ENCODE assay signal across 10 mouse cellular contexts in the genomic region with DNA sequence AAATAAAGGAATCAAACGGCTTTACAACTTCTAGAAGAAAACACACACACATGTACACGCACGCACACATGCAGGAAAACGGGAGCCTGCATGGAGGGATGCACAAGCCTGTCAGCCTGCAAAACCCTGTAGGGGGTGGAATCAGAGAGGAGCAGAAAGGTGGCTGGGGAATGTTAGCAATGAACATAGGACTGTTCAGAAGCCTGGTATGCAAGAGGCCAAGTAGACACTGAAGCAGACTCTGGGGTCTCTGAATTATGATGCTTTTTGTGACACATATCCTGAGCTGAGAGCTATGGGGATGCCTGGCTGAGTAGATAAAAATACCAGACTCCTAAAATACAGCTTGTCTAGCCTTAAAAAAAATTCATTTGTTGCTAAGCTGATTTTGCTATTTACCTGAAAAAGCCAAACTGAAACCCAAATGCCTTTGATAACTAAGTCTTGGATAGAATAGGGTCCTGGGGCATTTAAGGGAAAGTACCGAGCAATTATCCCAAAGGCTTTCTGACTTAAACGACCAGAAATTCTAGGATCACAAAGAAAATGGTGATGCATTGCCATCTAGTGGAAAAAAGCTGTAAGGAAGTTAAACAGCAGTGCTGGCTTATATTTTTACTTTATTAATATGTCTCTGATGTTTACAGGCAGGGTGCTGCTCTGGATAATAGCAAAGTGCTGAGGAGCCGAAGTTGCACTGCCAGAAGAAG. TPM values are rescaled to one million over a fixed set of nuclear protein-coding genes. Genes with fewer than 3 reads are reported as not detected.
DNase-seq lines count a peak whose midpoint lies in the region; ATAC-seq and TF ChIP-seq lines count a peak whose summit lies in the region.
"Had no signal": no experiment of that assay in that cellular context is flagged by ENCODE, and none has a peak within 500 bp of the region (broad histone marks: within the 10 kb centered on the region; RNA-seq: fewer than 3 reads in every experiment).

No protein-coding gene starts in this region.

- no peak overlapping the region for H3K9ac ChIP-seq in hindbrain, embryonic 15.5 days
- H3K9ac ChIP-seq in midbrain, embryonic 12.5 days (replicated peaks), result no peak overlapping the region

- 0 out of 2 replicates have a peak overlapping the region, but pooled peaks have one; percentile 7 for H3K4me2 ChIP-seq in hindbrain, embryonic 15.5 days
- no peak overlapping the region for H3K4me2 ChIP-seq in midbrain, embryonic 12.5 days (replicated peaks)

- no peaks in the 10 kb centered on the region for H3K36me3 ChIP-seq in E14TG2a.4 (ENCODE audit: insufficient read depth, low read length)
- H3K36me3 ChIP-seq in hindbrain, embryonic 15.5 days, result no peaks in the 10 kb centered on the region
- no peaks in the 10 kb centered on the region for H3K36me3 ChIP-seq in midbrain, embryonic 12.5 days

- intact Hi-C loops in heart, postnatal 36 days (cut with DNase I), result loop anchor here (1.0 to 5.0 kb wide), 3 partner anchors 18 to 275 kb away; no protein-coding TSS in a partner anchor

- H3K9me3 ChIP-seq in E14TG2a.4 (ENCODE audit: low read length), result no peaks in the 10 kb centered on the region
- H3K9me3 ChIP-seq in hindbrain, embryonic 15.5 days, result no peaks in the 10 kb centered on the region
- no peaks in the 10 kb centered on the region for H3K9me3 ChIP-seq in midbrain, embryonic 12.5 days

- no peak overlapping the region for H3K4me3 ChIP-seq in E14TG2a.4 (replicated peaks; ENCODE audit: low read length)
- H3K4me3 ChIP-seq in hindbrain, embryonic 15.5 days, result no peak overlapping the region
- no peak overlapping the region for H3K4me3 ChIP-seq in midbrain, embryonic 12.5 days

- peak; percentile 60 for TF ChIP-seq CTCF in E14TG2a.4 (conservative IDR thresholded peaks at IDR 0.05; ENCODE audit: low read length)

- H3K27ac ChIP-seq in hindbrain, embryonic 15.5 days (replicated peaks), result no peak overlapping the region
- H3K27ac ChIP-seq in midbrain, embryonic 12.5 days (replicated peaks), result no peak overlapping the region

- 40% methylated on average over 7 of the region's 7 CpGs for WGBS in hindbrain, embryonic 15.5 days
- 45% methylated on average over 7 of the region's 7 CpGs for WGBS in midbrain, embryonic 12.5 days

- peak; percentile 82 for ATAC-seq in hindbrain, embryonic 15.5 days (ENCODE audit: low FRiP score, low read depth)
- ATAC-seq in midbrain, embryonic 12.5 days (ENCODE audit: low FRiP score, low read depth), result peak; percentile 42; the same call in 1 of the 2 replicates

- peak; percentile 7 for DNase-seq in kidney, adult 18-20 months
- no peak for DNase-seq in kidney, adult 11 months
- DNase-seq in cerebellum, adult 8-10 months, result peak; percentile 53
- no peak for DNase-seq in thymus, postnatal 14 days
- DNase-seq in heart, postnatal 36 days, result no peak

- H3K4me1 ChIP-seq in E14TG2a.4 (replicated peaks; ENCODE audit: low read depth, low read length), result peaks cover 13% of the 10 kb centered on the region
- H3K4me1 ChIP-seq in hindbrain, embryonic 15.5 days (replicated peaks), result peaks cover 13% of the 10 kb centered on the region
- H3K4me1 ChIP-seq in midbrain, embryonic 12.5 days, result peaks cover 4% of the 10 kb centered on the region; the same call in 1 of the 2 replicates

- no peaks in the 10 kb centered on the region for H3K27me3 ChIP-seq in E14TG2a.4 (ENCODE audit: insufficient read depth, low read length)
- H3K27me3 ChIP-seq in hindbrain, embryonic 15.5 days, result no peaks in the 10 kb centered on the region
- H3K27me3 ChIP-seq in midbrain, embryonic 12.5 days, result no peaks in the 10 kb centered on the region

RNA-seq across cellular contexts. Expression of a gene that starts 12.4 kb away (rescaled TPM):
- not detected in 2 replicates for polyA plus RNA-seq in hindbrain, embryonic 15.5 days (2015; fragmentation: Nextera tagmentation; extraction: Ambion mirVana)
- polyA plus RNA-seq in midbrain, embryonic 12.5 days (2016; fragmentation: Nextera tagmentation; extraction: Ambion mirVana), result not detected in 2 replicates
- not detected for total RNA-seq in heart, postnatal 36 days (2021)
- total RNA-seq: layer of hippocampus, postnatal 14 days had no signal
- polyA plus RNA-seq: stomach, embryonic 14.5 days had no signal

RNA-seq across cellular contexts. Expression of a gene that starts 31.6 kb away (rescaled TPM):
- polyA plus RNA-seq in hindbrain, embryonic 15.5 days (2015; fragmentation: Nextera tagmentation; extraction: Ambion mirVana), result 2.4 and 2.5 TPM in 2 replicates
- polyA plus RNA-seq in midbrain, embryonic 12.5 days (2016; fragmentation: Nextera tagmentation; extraction: Ambion mirVana), result 2.8 and 3.2 TPM in 2 replicates
- 10 to 100 TPM; 14.0 to 14.1 TPM for total RNA-seq in heart, postnatal 36 days (2021)

Comparison
In these comparisons a context has a peak if more than half of its experiments do, and no peak if none do; other contexts are left out.
1. DNase-seq: peak in kidney, adult 18-20 months (single experiment) and cerebellum, adult 8-10 months (single experiment); none in kidney, adult 11 months (single experiment), thymus, postnatal 14 days (single experiment) and heart, postnatal 36 days (0 of 2).